Mouse (Mus musculus): ENCODE measurements at regions not wholly inside any gene's neighbourhood (a gene's known extent, or its start where the extent isn't known, plus 50 kb on each side); places are given as distances from the start of the nearest gene placed in this dataset.
"Not testable (repeated sequence)": the region's sequence is repeated elsewhere in the genome, so short reads cannot be mapped to it uniquely, and the experiment has no call there.

DNA sequence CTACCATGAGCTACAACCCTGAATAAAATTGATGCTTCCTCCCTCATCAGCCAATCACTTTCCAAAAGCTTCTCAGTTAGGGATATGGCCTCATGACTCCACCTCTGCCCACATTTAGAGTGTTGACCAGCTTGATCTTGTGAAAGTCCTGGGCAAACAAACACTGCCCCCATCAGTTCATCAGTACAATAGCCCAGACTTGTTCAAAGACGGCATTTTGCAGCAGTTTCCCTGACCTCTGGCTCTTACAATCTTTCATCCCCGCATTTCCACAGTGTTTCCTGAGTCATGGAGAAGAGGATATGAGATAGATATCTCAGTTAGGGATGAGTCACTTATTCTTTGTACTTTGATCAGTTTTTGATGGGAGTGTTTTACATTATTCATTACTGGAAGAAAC lies 203.5 kb upstream of the Asrgl1 start:
- not testable (repeated sequence) for DNase-seq (ENCODE audit: low read depth, low spot score)

- DNase-seq (ENCODE audit: low read depth, low spot score): not testable (repeated sequence)
Observed at GRCm38 (mm10) chr19:9337447-9337846, 202.0 kb upstream of the Asrgl1 start.

DNA sequence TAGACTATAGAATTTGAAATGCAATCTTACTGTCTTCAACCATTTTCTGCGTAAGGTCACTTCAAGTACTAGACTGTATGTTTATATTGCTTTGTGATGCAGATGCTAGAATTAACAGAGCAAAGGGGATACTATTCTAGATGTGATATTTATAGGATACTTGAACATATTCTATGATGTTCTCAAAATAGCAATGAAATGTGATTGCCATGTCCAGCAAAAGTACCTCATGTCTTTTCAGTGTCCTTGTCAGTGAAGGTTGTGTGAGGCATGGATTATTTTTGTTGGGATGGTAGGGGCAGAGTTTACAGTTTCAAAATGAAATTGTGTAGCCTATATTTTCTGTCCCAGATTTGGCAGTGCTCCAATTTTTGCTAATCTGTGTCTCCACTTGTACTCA lies 182.5 kb upstream of the Asrgl1 start:
- not testable (repeated sequence) for DNase-seq (ENCODE audit: low read depth, low spot score)

GRCm38 (mm10) chr19:9316162-9316561 lies 180.7 kb upstream of the Asrgl1 start:
- DNase-seq (ENCODE audit: low read depth, low spot score): peak; percentile 5

DNA sequence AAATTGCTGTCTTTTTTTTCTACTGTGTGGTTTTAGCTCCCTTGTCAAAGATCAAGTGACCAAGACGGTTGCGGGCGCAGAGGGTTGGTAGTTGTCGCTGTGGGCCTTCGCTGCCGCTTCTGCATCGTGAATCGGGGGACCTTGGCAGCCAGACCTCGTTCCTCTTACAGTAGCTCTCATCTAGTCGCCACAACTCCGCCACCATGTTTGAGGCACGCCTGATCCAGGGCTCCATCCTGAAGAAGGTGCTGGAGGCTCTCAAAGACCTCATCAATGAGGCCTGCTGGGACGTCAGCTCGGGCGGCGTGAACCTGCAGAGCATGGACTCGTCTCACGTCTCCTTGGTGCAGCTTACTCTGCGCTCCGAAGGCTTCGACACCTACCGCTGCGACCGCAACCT lies 147.7 kb upstream of the Asrgl1 start:
- DNase-seq (ENCODE audit: low read depth, low spot score): not testable (repeated sequence)

- DNase-seq (ENCODE audit: low read depth, low spot score): not testable (repeated sequence)
Observed at GRCm38 (mm10) chr19:9234676-9235075, 99.2 kb upstream of the Asrgl1 start.

Measured in CD4-positive helper T cell, adult 2 months (primary cell).